Mouse (Mus musculus) inflammation-experienced regulatory T-cells, adult 6 months (primary cell): ENCODE measurements around the gene Tox2. TPM values are rescaled to one million over a fixed set of nuclear protein-coding genes. Genes with fewer than 3 reads are reported as not detected.

ENCODE experiments used
- ATAC-seq: one replicate; pipeline ENCODE4 v1.8.0; 2017
- polyA plus RNA-seq, 3 experiments: library from polyadenylated mRNA; unstranded; fragments of 100-300 nt; shearing (Covaris generic); gene quantifications; one replicate each; pipeline ENCODE4 v1.2.1; 2017

The Tox2 gene
- polyA plus RNA-seq, 3 experiments from 2014 or later = 11.0 to 19.2 (median 13.1) TPM

- no peak for ATAC-seq
Measured at GRCm38 (mm10) chr2:163205737-163206490, 3.0 kb downstream of the Tox2 start.

GRCm38 (mm10) chr2:163207315-163207714 lies 4.4 kb downstream of the Tox2 start:
- ATAC-seq = no peak

GRCm38 (mm10) chr2:163209139-163209538 lies 6.2 kb downstream of the Tox2 start:
- no peak for ATAC-seq

GRCm38 (mm10) chr2:163213085-163213484 lies 10.2 kb downstream of the Tox2 start:
- ATAC-seq = no peak

GRCm38 (mm10) chr2:163218095-163218494 lies 15.2 kb downstream of the Tox2 start:
- ATAC-seq = no peak

- no peak for ATAC-seq
Measured at GRCm38 (mm10) chr2:163218571-163218970, 15.6 kb downstream of the Tox2 start.

GRCm38 (mm10) chr2:163219447-163219846 lies 16.5 kb downstream of the Tox2 start:
- ATAC-seq = no peak

- ATAC-seq = no peak
Measured at GRCm38 (mm10) chr2:163220706-163221105, 17.8 kb downstream of the Tox2 start.

- no peak for ATAC-seq
Measured at GRCm38 (mm10) chr2:163225302-163225701, 22.4 kb downstream of the Tox2 start.

- ATAC-seq = peak; percentile 94
Measured at GRCm38 (mm10) chr2:163229050-163229449, 26.1 kb downstream of the Tox2 start.

GRCm38 (mm10) chr2:163231781-163232534 lies 29.0 kb downstream of the Tox2 start:
- peak; percentile 29 for ATAC-seq

GRCm38 (mm10) chr2:163233666-163234065 lies 30.7 kb downstream of the Tox2 start:
- ATAC-seq = no peak

- no peak for ATAC-seq
Measured at GRCm38 (mm10) chr2:163236057-163236456, 33.1 kb downstream of the Tox2 start.

GRCm38 (mm10) chr2:163237999-163238529 lies 35.1 kb downstream of the Tox2 start:
- ATAC-seq = no peak

GRCm38 (mm10) chr2:163239945-163240344 lies 37.0 kb downstream of the Tox2 start:
- no peak for ATAC-seq

GRCm38 (mm10) chr2:163241867-163242266 lies 38.9 kb downstream of the Tox2 start:
- no peak for ATAC-seq

- no peak for ATAC-seq
Measured at GRCm38 (mm10) chr2:163243917-163244852, 41.3 kb downstream of the Tox2 start.

GRCm38 (mm10) chr2:163248912-163249311 lies 46.0 kb downstream of the Tox2 start:
- no peak for ATAC-seq

- no peak for ATAC-seq
Measured at GRCm38 (mm10) chr2:163252645-163253044, 49.7 kb downstream of the Tox2 start.

GRCm38 (mm10) chr2:163253248-163254099 lies 50.5 kb downstream of the Tox2 start:
- peak; percentile 86 for ATAC-seq

- no peak for ATAC-seq
Measured at GRCm38 (mm10) chr2:163254228-163254627, 51.3 kb downstream of the Tox2 start.

- no peak for ATAC-seq
Measured at GRCm38 (mm10) chr2:163256765-163257164, 53.8 kb downstream of the Tox2 start.
